Mouse (Mus musculus) hindbrain, embryonic 15.5 days (tissue): ENCODE measurements around the gene Tapt1. TPM values are rescaled to one million over a fixed set of nuclear protein-coding genes. Genes with fewer than 3 reads are reported as not detected.
A peak's percentile ranks its signal among the peaks of the same experiment; 100 is the strongest.
"Not testable (repeated sequence)": the region's sequence is repeated elsewhere in the genome, so short reads cannot be mapped to it uniquely, and the experiment has no call there.

Experiments used
- ATAC-seq: fragments of 200-750 bp; cut with Nextera tagmentation; 2 replicates; pipeline ENCODE4 v1.8.0; 2017; ENCODE audit warnings: low read depth, moderate number of reproducible peaks, moderate TSS enrichment; ENCODE audit not compliant: low FRiP score
- H3K27ac ChIP-seq: fragments of 300-500 bp; sonication (generic); replicated peaks from 2 replicates; pipeline ENCODE4 v1.5.1; 2015; ENCODE audit warnings: mild to moderate bottlenecking, inconsistent platforms
- H3K27me3 ChIP-seq: fragments of 300-500 bp; sonication (generic); 2 replicates; pipeline ENCODE4 v1.6.1; 2015; ENCODE audit warnings: control low read depth, inconsistent platforms
- H3K36me3 ChIP-seq: fragments of 300-500 bp; sonication (generic); 2 replicates; pipeline ENCODE4 v1.6.1; 2015; ENCODE audit warnings: control low read depth, inconsistent platforms
- H3K4me1 ChIP-seq: fragments of 300-500 bp; sonication (generic); replicated peaks from 2 replicates; pipeline ENCODE4 v1.6.1; 2015; ENCODE audit warnings: control low read depth, inconsistent platforms
- H3K4me2 ChIP-seq: fragments of 300-500 bp; sonication (generic); 2 replicates; pipeline ENCODE4 v1.6.1; 2015; ENCODE audit warnings: moderate library complexity, mild to moderate bottlenecking, inconsistent platforms
- H3K4me3 ChIP-seq: fragments of 300-500 bp; sonication (generic); 2 replicates; pipeline ENCODE4 v1.5.1; 2015; ENCODE audit warnings: mild to moderate bottlenecking, inconsistent platforms
- H3K9ac ChIP-seq: fragments of 300-500 bp; sonication (generic); 2 replicates; pipeline ENCODE4 v1.6.1; 2015; ENCODE audit warnings: inconsistent platforms
- H3K9me3 ChIP-seq: fragments of 300-500 bp; sonication (generic); 2 replicates; pipeline ENCODE4 v1.6.1; 2016; ENCODE audit warnings: control low read depth, inconsistent platforms
- WGBS: fragments of 180-500 bp; shearing (Covaris S2); methylation state at CpG from one replicate; pipeline ENCODE4 v1.1.7; 2015; 5-methylcytosine and 5-hydroxymethylcytosine counted together
- polyA plus RNA-seq: library from polyadenylated mRNA; unstranded; fragments of >200 nt; fragmentation: Nextera tagmentation; extraction: Ambion mirVana; gene quantifications from 2 replicates; pipeline ENCODE4 v1.2.1, GENCODE M21; 2015

Tapt1 gene
- polyA plus RNA-seq, result 31.5 and 31.6 TPM in 2 replicates

GRCm38 (mm10) chr5:44226521-44227461 lies at the start of gene Tapt1:
Gene Tapt1 (minus strand): TSS chr5:44226626.
- peak within 1 kb of the TSS; percentile 94 for H3K27ac ChIP-seq
- under 1% methylated on average over 104 of the region's 121 CpGs for WGBS
- peak within 1 kb of the TSS; percentile 92 for H3K9ac ChIP-seq
- peaks cover 37% of the 10 kb centered on the region for H3K4me1 ChIP-seq
- peak within 1 kb of the TSS; percentile 87 for H3K4me2 ChIP-seq
- peak within 1 kb of the TSS; percentile 86 for H3K4me3 ChIP-seq
- H3K27me3 ChIP-seq, result no peaks in the 10 kb centered on the region
- peak; percentile 98 for ATAC-seq
- no peaks in the 10 kb centered on the region for H3K36me3 ChIP-seq
- no peaks in the 10 kb centered on the region for H3K9me3 ChIP-seq

DNA sequence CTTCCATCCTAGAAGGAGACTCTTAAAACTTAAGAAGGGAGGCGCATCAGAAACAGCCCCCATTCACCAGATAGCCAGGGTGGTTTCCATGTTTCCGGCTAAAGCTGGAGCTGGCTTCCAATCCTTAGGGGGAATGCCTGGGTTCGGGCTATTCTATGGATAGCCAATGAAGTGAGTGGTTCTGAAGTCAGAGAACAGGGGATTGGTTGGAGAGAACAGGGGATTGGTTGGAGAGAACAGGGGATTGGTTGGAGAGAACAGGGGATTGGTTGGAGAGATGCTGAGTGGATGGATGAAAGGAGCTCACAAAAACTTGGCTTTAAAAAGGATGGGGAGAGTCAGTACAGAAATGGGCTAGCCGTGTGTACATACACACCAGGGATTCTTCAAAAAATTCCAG lies 45.1 kb upstream of the Tapt1 start:
- H3K4me2 ChIP-seq, result no peak overlapping the region
- H3K4me3 ChIP-seq, result no peak overlapping the region
- 85% methylated on average over 4 of the region's 4 CpGs for WGBS
- no peaks in the 10 kb centered on the region for H3K9me3 ChIP-seq
- H3K27me3 ChIP-seq, result no peaks in the 10 kb centered on the region
- no peak overlapping the region for H3K27ac ChIP-seq
- H3K36me3 ChIP-seq, result no peaks in the 10 kb centered on the region
- H3K4me1 ChIP-seq, result no peaks in the 10 kb centered on the region
- ATAC-seq, result no peak
- no peak overlapping the region for H3K9ac ChIP-seq

DNA sequence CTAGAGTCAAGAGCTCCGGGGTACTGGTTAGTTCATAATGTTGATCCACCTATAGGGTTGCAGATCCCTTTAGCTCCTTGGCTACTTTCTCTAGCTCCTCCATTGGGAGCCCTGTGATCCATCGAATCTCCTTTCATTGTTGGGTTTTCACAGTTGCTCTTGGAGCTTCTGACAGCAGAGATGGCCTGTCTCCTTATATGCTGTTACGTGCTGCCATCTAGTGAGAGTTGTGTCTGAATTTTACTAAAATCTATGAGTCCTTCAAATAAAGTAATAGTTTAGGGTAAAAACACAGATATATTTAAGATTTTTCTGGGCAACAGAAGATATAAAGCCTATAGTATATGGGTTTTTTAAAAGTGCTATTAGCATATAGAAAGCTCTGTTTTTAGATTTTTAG lies 42.1 kb upstream of the Tapt1 start:
- H3K4me3 ChIP-seq, ATAC-seq, H3K9me3 ChIP-seq, H3K9ac ChIP-seq, H3K4me1 ChIP-seq, H3K27me3 ChIP-seq, H3K4me2 ChIP-seq, H3K36me3 ChIP-seq, H3K27ac ChIP-seq: not testable (repeated sequence)
- WGBS, result 47% methylated on average over 2 of the region's 3 CpGs

GRCm38 (mm10) chr5:44261691-44262090 lies 35.3 kb upstream of the Tapt1 start:
- H3K9me3 ChIP-seq, result no peaks in the 10 kb centered on the region
- no peak overlapping the region for H3K4me3 ChIP-seq
- no peak overlapping the region for H3K27ac ChIP-seq
- H3K27me3 ChIP-seq, result no peaks in the 10 kb centered on the region
- H3K4me1 ChIP-seq, result no peaks in the 10 kb centered on the region
- no peak for ATAC-seq
- 73% methylated on average over 4 of the region's 5 CpGs for WGBS
- no peaks in the 10 kb centered on the region for H3K36me3 ChIP-seq
- no peak overlapping the region for H3K9ac ChIP-seq
- no peak overlapping the region for H3K4me2 ChIP-seq

GRCm38 (mm10) chr5:44261172-44261571 lies 34.7 kb upstream of the Tapt1 start:
- ATAC-seq, result no peak
- WGBS, result 78% methylated on average over 3 of the region's 3 CpGs

DNA sequence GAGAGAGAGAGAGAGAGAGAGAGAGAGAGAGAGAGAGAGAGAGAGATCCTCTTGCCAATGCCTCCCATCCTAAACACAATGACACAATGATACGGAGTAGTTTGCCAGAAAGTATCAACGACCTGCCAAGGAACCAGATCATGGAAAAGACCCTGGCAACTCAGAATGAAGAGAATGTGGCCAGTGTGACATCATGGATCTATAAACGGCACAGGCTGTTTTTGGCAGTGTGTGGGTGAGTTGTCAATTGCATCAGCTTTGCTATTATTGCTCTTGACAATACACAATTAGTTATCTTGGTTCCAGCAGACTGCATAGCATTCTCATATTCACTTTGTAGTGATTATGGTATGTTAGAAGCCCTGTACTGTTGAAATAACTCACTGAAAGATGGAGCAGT lies 33.3 kb upstream of the Tapt1 start:
- H3K36me3 ChIP-seq, result no peaks in the 10 kb centered on the region
- no peak overlapping the region for H3K27ac ChIP-seq
- H3K4me2 ChIP-seq, result no peak overlapping the region
- no peak for ATAC-seq
- no peak overlapping the region for H3K9ac ChIP-seq
- no peaks in the 10 kb centered on the region for H3K27me3 ChIP-seq
- no peaks in the 10 kb centered on the region for H3K9me3 ChIP-seq
- no peak overlapping the region for H3K4me3 ChIP-seq
- no peaks in the 10 kb centered on the region for H3K4me1 ChIP-seq
- WGBS, result 62% methylated on average over 3 of the region's 3 CpGs

More at GRCm38 (mm10) chr5:44261172-44261571, 34.7 kb upstream of the Tapt1 start:
- Histone ChIP-seq H3K27me3 (no peaks in the 10 kb centered on the region), H3K9ac (no peak overlapping the region), H3K27ac (no peak overlapping the region), H3K9me3 (no peaks in the 10 kb centered on the region), H3K4me2 (no peak overlapping the region), H3K4me3 (no peak overlapping the region), H3K36me3 (no peaks in the 10 kb centered on the region), H3K4me1 (no peaks in the 10 kb centered on the region)

- H3K36me3 ChIP-seq, result no peaks in the 10 kb centered on the region
- H3K27ac ChIP-seq, result no peak overlapping the region
- H3K9me3 ChIP-seq, result no peaks in the 10 kb centered on the region
- no peak overlapping the region for H3K9ac ChIP-seq
- H3K4me3 ChIP-seq, result no peak overlapping the region
- no peaks in the 10 kb centered on the region for H3K27me3 ChIP-seq
- H3K4me2 ChIP-seq, result no peak overlapping the region
- WGBS, result 50% methylated on average over 1 of the region's 1 CpGs
- no peaks in the 10 kb centered on the region for H3K4me1 ChIP-seq
- no peak for ATAC-seq
Observed at GRCm38 (mm10) chr5:44258163-44258562, 31.7 kb upstream of the Tapt1 start.

GRCm38 (mm10) chr5:44257401-44257800 lies 31.0 kb upstream of the Tapt1 start:
- no peaks in the 10 kb centered on the region for H3K4me1 ChIP-seq
- H3K9ac ChIP-seq, result no peak overlapping the region
- H3K27ac ChIP-seq, result no peak overlapping the region
- WGBS, result 84% methylated on average over 4 of the region's 4 CpGs
- no peak for ATAC-seq
- no peaks in the 10 kb centered on the region for H3K9me3 ChIP-seq
- H3K27me3 ChIP-seq, result no peaks in the 10 kb centered on the region
- H3K4me2 ChIP-seq, result no peak overlapping the region
- no peak overlapping the region for H3K4me3 ChIP-seq
- no peaks in the 10 kb centered on the region for H3K36me3 ChIP-seq

DNA sequence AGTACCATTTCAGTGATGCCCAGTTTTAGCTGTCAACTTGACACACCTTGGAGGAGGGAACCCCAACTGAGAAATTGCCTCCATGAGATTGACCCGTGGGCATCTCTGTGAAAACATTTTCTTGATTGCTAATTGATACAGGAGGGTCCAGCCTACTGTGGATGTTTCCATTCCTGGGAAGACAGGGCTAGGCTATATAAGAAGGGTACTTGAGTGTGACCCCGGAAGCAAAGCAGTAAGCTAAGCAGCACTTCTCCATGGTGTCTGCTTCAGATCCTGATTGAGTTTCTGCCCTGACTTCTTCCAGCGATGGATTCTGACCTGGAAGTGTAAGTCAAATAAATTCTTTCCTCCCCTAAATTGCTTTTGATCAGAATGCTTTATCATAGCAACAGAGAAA lies 30.1 kb upstream of the Tapt1 start:
- H3K4me3 ChIP-seq, result no peak overlapping the region
- H3K9me3 ChIP-seq, result no peaks in the 10 kb centered on the region
- H3K4me2 ChIP-seq, result no peak overlapping the region
- no peaks in the 10 kb centered on the region for H3K36me3 ChIP-seq
- ATAC-seq, result no peak
- H3K9ac ChIP-seq, result no peak overlapping the region
- H3K4me1 ChIP-seq, result no peaks in the 10 kb centered on the region
- WGBS, result 90% methylated on average over 3 of the region's 3 CpGs
- H3K27me3 ChIP-seq, result no peaks in the 10 kb centered on the region
- no peak overlapping the region for H3K27ac ChIP-seq

GRCm38 (mm10) chr5:44255756-44256398 lies 29.5 kb upstream of the Tapt1 start:
- 73% methylated on average over 7 of the region's 7 CpGs for WGBS
- Histone ChIP-seq H3K9ac (no peak overlapping the region), H3K36me3 (no peaks in the 10 kb centered on the region), H3K27ac (no peak overlapping the region), H3K4me2 (no peak overlapping the region), H3K4me1 (no peaks in the 10 kb centered on the region), H3K4me3 (no peak overlapping the region), H3K27me3 (no peaks in the 10 kb centered on the region), H3K9me3 (no peaks in the 10 kb centered on the region)
- ATAC-seq, result no peak

GRCm38 (mm10) chr5:44253449-44253848 lies 27.0 kb upstream of the Tapt1 start:
- Histone ChIP-seq H3K4me3 (no peak overlapping the region), H3K4me2 (no peak overlapping the region), H3K9ac (no peak overlapping the region), H3K36me3 (no peaks in the 10 kb centered on the region), H3K27ac (no peak overlapping the region), H3K4me1 (no peaks in the 10 kb centered on the region), H3K9me3 (no peaks in the 10 kb centered on the region), H3K27me3 (no peaks in the 10 kb centered on the region)
- no peak for ATAC-seq
- 90% methylated on average over 6 of the region's 6 CpGs for WGBS

GRCm38 (mm10) chr5:44252395-44252794 lies 26.0 kb upstream of the Tapt1 start:
- H3K4me3 ChIP-seq, result no peak overlapping the region
- ATAC-seq, result no peak
- H3K9ac ChIP-seq, result no peak overlapping the region
- no peaks in the 10 kb centered on the region for H3K4me1 ChIP-seq
- H3K36me3 ChIP-seq, result no peaks in the 10 kb centered on the region
- no peaks in the 10 kb centered on the region for H3K27me3 ChIP-seq
- no peak overlapping the region for H3K27ac ChIP-seq
- 88% methylated on average over 4 of the region's 4 CpGs for WGBS
- no peak overlapping the region for H3K4me2 ChIP-seq
- H3K9me3 ChIP-seq, result no peaks in the 10 kb centered on the region
